Mouse (Mus musculus) heart, embryonic 12.5 days (tissue): ENCODE results near the gene Tnni3k. TPM values are rescaled to one million over a fixed set of nuclear protein-coding genes. Genes with fewer than 3 reads are reported as not detected.

ENCODE experiments used
- ATAC-seq: fragments of 200-750 bp; cut with Nextera tagmentation; 2 replicates; pipeline ENCODE4 v1.8.0; 2017; ENCODE audit warnings: moderate TSS enrichment, moderate library complexity; ENCODE audit not compliant: insufficient number of reproducible peaks, low FRiP score
- H3K27ac ChIP-seq: fragments of 300-500 bp; sonication (generic); 2 replicates; pipeline ENCODE4 v1.5.1; 2016; ENCODE audit warnings: mild to moderate bottlenecking, moderate library complexity; ENCODE audit not compliant: poor library complexity, severe bottlenecking
- H3K27me3 ChIP-seq: fragments of 300-500 bp; sonication (generic); replicated peaks from 2 replicates; pipeline ENCODE4 v1.6.1; 2016; ENCODE audit warnings: mild to moderate bottlenecking, moderate library complexity
- H3K36me3 ChIP-seq: fragments of 300-500 bp; sonication (generic); 2 replicates; pipeline ENCODE4 v1.6.1; 2016; ENCODE audit warnings: mild to moderate bottlenecking, moderate library complexity
- H3K4me1 ChIP-seq: fragments of 300-500 bp; sonication (generic); replicated peaks from 2 replicates; pipeline ENCODE4 v1.6.1; 2016; ENCODE audit warnings: mild to moderate bottlenecking
- H3K4me2 ChIP-seq: fragments of 300-500 bp; sonication (generic); 2 replicates; pipeline ENCODE4 v1.6.1; 2016; ENCODE audit warnings: mild to moderate bottlenecking, moderate library complexity
- H3K4me3 ChIP-seq: fragments of 300-500 bp; sonication (generic); 2 replicates; pipeline ENCODE4 v1.5.1; 2016; ENCODE audit warnings: mild to moderate bottlenecking
- H3K9ac ChIP-seq: fragments of 300-500 bp; sonication (generic); 2 replicates; pipeline ENCODE4 v1.6.1; 2016; ENCODE audit warnings: mild to moderate bottlenecking, moderate library complexity
- H3K9me3 ChIP-seq: fragments of 300-500 bp; sonication (generic); replicated peaks from 2 replicates; pipeline ENCODE4 v1.6.1; 2016; ENCODE audit warnings: mild to moderate bottlenecking, moderate library complexity
- WGBS: fragments of 180-500 bp; shearing (Covaris S2); methylation state at CpG from one replicate; pipeline ENCODE4 v1.1.7; 2016; 5-methylcytosine and 5-hydroxymethylcytosine counted together
- polyA plus RNA-seq: library from polyadenylated mRNA; unstranded; fragments of >200 nt; fragmentation: Nextera tagmentation; extraction: Ambion mirVana; gene quantifications from 2 replicates; pipeline ENCODE4 v1.2.1, GENCODE M21; 2016

Gene Tnni3k
- polyA plus RNA-seq, 1 experiment from 2014 or later, result 43.5 TPM

DNA sequence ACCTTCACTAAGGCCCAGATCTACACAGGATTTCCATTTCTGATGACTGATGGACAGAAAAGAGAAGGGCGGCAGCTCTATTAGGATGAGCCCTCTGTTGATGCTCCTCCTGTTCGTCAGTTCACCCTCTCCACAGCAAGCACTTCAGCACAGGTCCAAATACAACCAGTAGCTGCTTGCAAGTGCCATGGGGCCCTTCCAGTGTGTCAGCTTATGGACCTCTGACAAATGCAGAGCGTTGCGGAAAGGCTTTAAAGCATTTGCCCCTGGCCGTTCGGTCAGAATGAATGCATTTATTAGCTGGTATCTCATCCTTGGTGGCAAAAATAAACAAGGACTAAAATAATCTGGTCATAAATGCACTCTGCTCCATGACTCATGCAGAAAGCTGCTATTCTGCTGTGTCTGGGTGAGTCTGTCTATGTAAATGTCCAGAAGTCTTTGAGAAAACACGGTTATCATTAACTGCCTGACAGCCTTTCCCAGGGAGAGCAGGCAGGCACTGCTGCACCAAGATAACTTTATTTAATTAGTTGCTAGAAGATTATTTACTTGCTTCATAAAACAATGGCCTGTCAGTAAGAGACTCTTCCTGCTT is 244.8 kb downstream of the Tnni3k start:
- no peaks in the 10 kb centered on the region for H3K36me3 ChIP-seq
- H3K9ac ChIP-seq, result no peak overlapping the region
- no peak overlapping the region for H3K4me2 ChIP-seq
- H3K4me3 ChIP-seq, result no peak overlapping the region
- 47% methylated on average over 7 of the region's 7 CpGs for WGBS
- H3K4me1 ChIP-seq, result peaks cover 27% of the 10 kb centered on the region
- ATAC-seq, result no peak
- no peaks in the 10 kb centered on the region for H3K9me3 ChIP-seq
- H3K27me3 ChIP-seq, result 0 out of 2 replicates have a peak, but pooled peaks cover 4% of the 10 kb centered on the region
- H3K27ac ChIP-seq, result no peak overlapping the region

DNA sequence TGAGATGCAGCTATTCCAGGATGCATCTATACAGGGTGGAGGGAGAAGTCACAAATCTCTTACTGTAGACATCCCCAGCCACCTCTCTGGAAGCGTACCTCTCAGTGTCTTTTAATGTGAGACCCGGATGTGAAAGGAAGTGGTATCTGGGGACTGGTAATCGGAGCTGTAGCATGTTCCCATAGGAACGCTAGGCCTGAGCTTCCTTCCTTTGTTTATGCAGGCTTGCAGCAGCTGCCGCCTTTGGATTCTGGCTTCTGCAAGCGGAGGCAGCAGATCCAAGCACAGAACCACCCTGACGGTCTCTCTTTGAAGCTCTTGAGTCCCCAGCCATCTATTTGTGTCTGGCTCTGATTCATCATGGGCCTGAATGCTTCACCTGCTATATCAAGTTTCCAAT is 248.6 kb downstream of the Tnni3k start:
- Histone ChIP-seq H3K9me3 (no peaks in the 10 kb centered on the region), H3K4me2 (no peak overlapping the region), H3K36me3 (no peaks in the 10 kb centered on the region), H3K27ac (no peak overlapping the region), H3K27me3 (no peaks in the 10 kb centered on the region), H3K9ac (no peak overlapping the region), H3K4me1 (peaks cover 25% of the 10 kb centered on the region), H3K4me3 (no peak overlapping the region)
- WGBS, result 45% methylated on average over 7 of the region's 7 CpGs
- ATAC-seq, result peak; percentile 76

DNA sequence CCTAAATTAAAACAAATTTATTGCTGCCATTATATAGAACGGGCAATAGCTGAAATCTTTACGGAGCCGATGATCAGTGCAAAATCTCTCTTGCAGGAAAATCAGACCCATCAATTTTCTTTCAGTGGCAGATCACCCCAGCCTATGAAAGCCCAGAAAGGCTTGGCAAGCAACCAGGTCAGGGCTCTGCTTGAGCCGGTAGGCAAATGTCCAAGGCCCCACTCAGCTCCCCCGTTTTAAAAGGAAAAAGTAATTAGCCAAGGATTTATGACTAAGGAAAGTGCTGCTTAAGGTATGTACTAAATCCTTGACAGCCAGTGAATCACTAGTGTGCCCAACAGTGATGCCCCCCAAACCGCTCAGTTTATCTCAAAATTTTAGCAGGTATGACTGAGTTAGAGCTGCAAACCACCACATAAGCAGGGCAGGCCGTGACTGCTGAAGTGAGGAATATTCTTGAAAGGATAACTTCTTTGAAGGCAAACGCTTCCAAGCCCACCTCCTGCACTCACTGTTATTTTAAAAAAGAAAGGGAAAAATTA is 254.2 kb downstream of the Tnni3k start:
- Histone ChIP-seq H3K4me2 (no peak overlapping the region), H3K4me3 (no peak overlapping the region), H3K9me3 (no peaks in the 10 kb centered on the region), H3K36me3 (no peaks in the 10 kb centered on the region), H3K27ac (no peak overlapping the region), H3K27me3 (no peaks in the 10 kb centered on the region), H3K9ac (no peak overlapping the region), H3K4me1 (peaks cover under 1% of the 10 kb centered on the region; the same call in 1 of the 2 replicates)
- ATAC-seq, result no peak
- WGBS, result 77% methylated on average over 8 of the region's 8 CpGs

DNA sequence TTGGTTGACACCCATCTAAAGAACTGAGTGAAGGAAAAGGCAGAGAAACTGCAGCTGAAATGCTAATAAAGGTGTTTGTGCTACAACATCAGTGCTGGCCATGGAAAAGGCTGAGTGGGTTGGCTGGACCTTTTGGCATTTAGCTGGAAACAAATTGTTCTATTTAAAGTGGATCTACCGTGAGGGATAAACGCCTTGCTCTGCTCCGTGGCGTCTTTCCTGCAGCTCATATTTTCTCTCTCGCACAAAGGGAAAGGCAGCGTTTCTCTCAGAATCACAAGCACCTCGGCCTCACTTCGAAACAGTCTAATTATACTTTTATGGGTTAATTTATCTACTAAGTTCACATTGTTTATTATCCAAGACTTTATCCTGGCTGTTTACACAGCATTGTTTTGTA is 254.8 kb downstream of the Tnni3k start:
- no peaks in the 10 kb centered on the region for H3K4me1 ChIP-seq
- no peak overlapping the region for H3K4me3 ChIP-seq
- no peaks in the 10 kb centered on the region for H3K9me3 ChIP-seq
- no peak overlapping the region for H3K4me2 ChIP-seq
- H3K36me3 ChIP-seq, result no peaks in the 10 kb centered on the region
- no peak overlapping the region for H3K27ac ChIP-seq
- no peaks in the 10 kb centered on the region for H3K27me3 ChIP-seq
- no peak overlapping the region for H3K9ac ChIP-seq
- WGBS, result 72% methylated on average over 8 of the region's 8 CpGs
- no peak for ATAC-seq

DNA sequence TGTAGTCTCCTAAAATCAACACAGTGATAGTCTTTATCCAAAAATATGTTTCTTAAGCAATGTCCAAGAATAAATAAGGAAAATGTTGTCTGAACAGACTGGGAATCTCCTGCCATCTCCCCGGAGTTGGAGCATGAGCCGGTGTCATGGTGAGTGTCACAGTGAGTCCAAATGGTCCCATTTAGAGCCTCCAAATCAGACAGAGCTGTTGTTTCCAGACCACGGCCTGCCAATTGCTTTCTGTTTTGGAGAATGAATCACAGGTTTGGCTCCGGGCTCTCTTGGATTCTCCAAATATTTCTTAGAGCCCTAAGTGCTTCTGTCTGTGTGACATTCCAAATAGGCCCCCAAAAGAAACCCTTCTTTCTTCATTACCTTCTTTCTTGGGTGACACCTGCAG is 256.4 kb downstream of the Tnni3k start:
- Histone ChIP-seq H3K4me2 (no peak overlapping the region), H3K4me3 (no peak overlapping the region), H3K27me3 (no peaks in the 10 kb centered on the region), H3K9me3 (no peaks in the 10 kb centered on the region), H3K4me1 (no peaks in the 10 kb centered on the region), H3K27ac (no peak overlapping the region), H3K9ac (no peak overlapping the region), H3K36me3 (no peaks in the 10 kb centered on the region)
- WGBS, result 74% methylated on average over 4 of the region's 4 CpGs
- no peak for ATAC-seq

DNA sequence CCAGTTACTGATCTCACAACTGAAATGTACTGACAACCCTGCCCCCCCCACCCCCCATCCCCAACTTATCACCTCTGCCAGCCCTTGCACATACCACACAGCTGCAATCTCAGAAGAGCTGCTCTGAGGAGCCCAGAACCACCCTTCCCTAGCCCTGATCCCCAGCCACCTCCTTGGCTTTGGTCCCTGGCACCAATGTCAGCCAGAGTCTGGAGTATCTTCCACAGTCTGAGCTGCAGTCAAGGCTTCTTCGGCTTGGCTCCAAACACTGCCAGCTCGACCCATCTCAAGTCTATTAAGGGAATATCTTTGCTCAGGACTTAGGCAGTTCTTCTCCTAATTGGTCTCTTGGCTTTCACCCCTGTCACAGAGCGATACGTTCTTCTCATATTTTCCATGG is 261.6 kb downstream of the Tnni3k start:
- peaks cover 4% of the 10 kb centered on the region; the same call in 1 of the 2 replicates for H3K36me3 ChIP-seq
- 86% methylated on average over 4 of the region's 4 CpGs for WGBS
- ATAC-seq, result no peak
- H3K4me2 ChIP-seq, result no peak overlapping the region
- H3K27me3 ChIP-seq, result no peaks in the 10 kb centered on the region
- H3K9me3 ChIP-seq, result no peaks in the 10 kb centered on the region
- H3K4me1 ChIP-seq, result peaks cover 3% of the 10 kb centered on the region; the same call in 1 of the 2 replicates
- no peak overlapping the region for H3K9ac ChIP-seq
- H3K4me3 ChIP-seq, result no peak overlapping the region
- H3K27ac ChIP-seq, result no peak overlapping the region

DNA sequence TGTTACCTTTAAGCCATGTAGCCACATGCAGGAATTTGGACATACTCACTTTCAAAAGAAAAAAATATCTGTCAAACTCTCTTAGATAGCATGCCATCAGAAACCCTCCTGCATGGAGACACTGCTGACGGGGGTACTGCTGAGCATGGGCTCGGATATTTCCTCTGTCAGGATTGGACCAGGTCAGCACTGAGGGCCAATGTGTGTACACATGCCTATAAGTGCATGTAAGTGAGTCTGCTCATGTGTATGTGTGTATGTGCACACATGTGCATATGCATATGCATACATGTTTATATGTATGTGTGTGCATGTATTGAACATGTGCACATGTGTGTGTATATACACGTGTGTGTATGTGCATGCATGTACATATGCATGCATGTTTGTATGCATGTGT is 267.6 kb downstream of the Tnni3k start:
- ATAC-seq, result no peak

DNA sequence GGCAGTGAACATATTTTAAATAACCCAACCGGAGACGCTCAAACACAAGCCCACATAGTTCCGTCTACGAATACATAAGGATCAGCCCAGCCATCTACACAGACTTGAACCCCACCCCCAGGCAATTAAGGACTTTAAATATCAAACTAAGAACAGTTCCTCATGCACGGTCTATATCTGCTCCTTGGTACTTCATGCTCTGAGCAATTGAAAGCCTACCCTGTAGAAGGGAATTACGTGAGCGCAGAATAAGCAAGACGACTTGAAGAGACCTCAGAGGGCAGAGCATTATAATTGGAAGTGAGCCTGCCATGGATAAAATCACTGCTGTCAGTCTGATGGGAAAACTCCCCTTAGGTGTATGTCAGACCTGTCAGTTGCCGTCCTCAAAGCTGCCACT is 268.9 kb downstream of the Tnni3k start:
- H3K9me3 ChIP-seq, result no peaks in the 10 kb centered on the region
- H3K27me3 ChIP-seq, result no peaks in the 10 kb centered on the region
- no peak overlapping the region for H3K27ac ChIP-seq
- no peak overlapping the region for H3K4me3 ChIP-seq
- peaks cover 22% of the 10 kb centered on the region; the same call in 1 of the 2 replicates for H3K36me3 ChIP-seq
- no peak overlapping the region for H3K4me2 ChIP-seq
- ATAC-seq, result no peak
- H3K4me1 ChIP-seq, result no peaks in the 10 kb centered on the region
- H3K9ac ChIP-seq, result no peak overlapping the region
- 87% methylated on average over 9 of the region's 9 CpGs for WGBS

More for the DNA sequence above, 267.6 kb downstream of the Tnni3k start:
- H3K9ac ChIP-seq, result no peak overlapping the region
- H3K4me2 ChIP-seq, result no peak overlapping the region
- H3K36me3 ChIP-seq, result peaks cover 22% of the 10 kb centered on the region; the same call in 1 of the 2 replicates
- no peak overlapping the region for H3K27ac ChIP-seq
- H3K4me1 ChIP-seq, result no peaks in the 10 kb centered on the region
- no peaks in the 10 kb centered on the region for H3K27me3 ChIP-seq
- H3K9me3 ChIP-seq, result no peaks in the 10 kb centered on the region
- 61% methylated on average over 3 of the region's 3 CpGs for WGBS
- H3K4me3 ChIP-seq, result no peak overlapping the region

DNA sequence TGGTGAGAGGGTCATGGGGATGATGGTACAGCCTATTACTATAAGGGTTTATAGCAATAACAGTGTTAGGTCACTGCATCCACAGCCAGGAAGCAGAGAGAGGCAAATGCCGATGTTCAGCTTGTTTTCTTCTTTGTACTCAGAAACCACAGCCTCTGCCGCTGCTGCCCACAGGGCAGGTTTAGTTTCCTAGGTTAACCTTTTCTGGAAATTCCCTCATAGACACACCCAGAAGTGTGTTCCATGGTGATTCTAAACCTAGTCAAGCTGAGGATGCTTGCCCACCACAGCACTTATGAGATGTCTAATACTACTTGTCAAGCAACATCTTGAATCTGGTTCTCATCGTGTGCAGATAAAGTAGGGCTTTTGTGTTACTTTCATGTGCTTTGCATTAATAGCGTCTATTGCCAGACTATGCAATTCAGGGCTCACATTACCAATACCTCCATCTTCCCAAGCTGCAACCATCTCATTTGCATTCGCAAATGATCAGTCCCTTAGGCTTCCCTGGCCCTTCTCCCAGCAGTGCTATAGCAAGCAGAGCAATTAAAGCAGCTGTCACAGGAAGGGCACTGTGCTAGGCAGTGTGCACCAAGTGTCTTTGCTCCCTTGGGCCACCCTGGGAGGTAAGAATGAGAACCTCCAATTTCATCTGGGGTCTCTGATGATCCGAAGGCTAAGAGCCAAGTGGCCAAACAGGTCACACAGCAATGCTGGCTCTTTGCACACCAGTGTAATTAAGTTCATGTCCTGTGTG is 276.2 kb downstream of the Tnni3k start:
- WGBS, result 73% methylated on average over 6 of the region's 6 CpGs
- Histone ChIP-seq H3K9me3 (no peaks in the 10 kb centered on the region), H3K36me3 (no peaks in the 10 kb centered on the region), H3K27ac (no peak overlapping the region), H3K9ac (no peak overlapping the region), H3K4me1 (no peaks in the 10 kb centered on the region), H3K4me3 (no peak overlapping the region), H3K27me3 (no peaks in the 10 kb centered on the region), H3K4me2 (no peak overlapping the region)
- no peak for ATAC-seq

DNA sequence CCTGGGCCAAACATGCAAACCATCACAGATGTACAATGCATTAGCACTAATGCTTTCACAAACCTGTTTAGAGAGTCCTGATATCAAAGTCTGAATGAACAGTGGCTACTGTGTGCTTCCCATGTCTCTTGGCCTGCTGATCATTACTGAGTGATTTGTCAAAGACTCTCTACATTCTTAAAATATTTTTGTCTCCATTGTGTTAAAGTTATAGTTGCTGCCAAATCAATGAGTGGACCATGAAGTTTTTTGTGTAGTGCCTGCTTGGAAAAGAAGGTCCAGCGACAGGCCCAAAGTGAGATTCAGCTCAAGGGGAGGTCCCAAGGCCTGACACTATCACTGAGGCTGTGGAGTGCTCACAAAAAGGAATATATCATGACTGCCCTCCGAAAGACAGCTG is 283.6 kb downstream of the Tnni3k start:
- Histone ChIP-seq H3K9me3 (no peaks in the 10 kb centered on the region), H3K27ac (no peak overlapping the region), H3K27me3 (no peaks in the 10 kb centered on the region), H3K36me3 (no peaks in the 10 kb centered on the region), H3K4me3 (no peak overlapping the region), H3K9ac (no peak overlapping the region), H3K4me1 (no peaks in the 10 kb centered on the region), H3K4me2 (no peak overlapping the region)
- WGBS, result 69% methylated on average over 2 of the region's 2 CpGs
- ATAC-seq, result no peak

DNA sequence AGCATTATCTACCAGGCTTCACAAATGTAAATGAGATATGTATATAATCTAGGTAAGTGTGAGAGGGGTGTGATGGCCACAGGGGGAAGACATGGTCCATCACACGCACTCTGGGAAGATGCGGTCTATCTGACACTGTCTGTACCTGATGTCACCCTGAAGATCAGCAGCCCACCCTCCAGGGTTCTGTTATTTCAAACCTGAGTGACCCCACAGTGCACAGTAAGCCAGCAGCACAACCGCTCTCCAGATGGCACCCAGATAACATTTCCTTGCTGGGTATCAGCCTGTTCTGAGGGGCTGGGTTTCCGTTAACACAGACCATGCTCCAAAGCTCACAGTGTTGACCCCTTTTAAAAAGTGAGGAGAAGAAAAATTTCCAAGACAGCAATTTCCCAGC is 288.9 kb downstream of the Tnni3k start:
- Histone ChIP-seq H3K9me3 (no peaks in the 10 kb centered on the region), H3K9ac (no peak overlapping the region), H3K4me1 (no peaks in the 10 kb centered on the region), H3K36me3 (no peaks in the 10 kb centered on the region), H3K27me3 (no peaks in the 10 kb centered on the region; the same call in 1 of the 2 replicates), H3K27ac (no peak overlapping the region), H3K4me2 (no peak overlapping the region), H3K4me3 (no peak overlapping the region)
- ATAC-seq, result no peak
- 60% methylated on average over 4 of the region's 4 CpGs for WGBS
